30 mouse cellular contexts compared by ENCODE assay signal in the genomic region with DNA sequence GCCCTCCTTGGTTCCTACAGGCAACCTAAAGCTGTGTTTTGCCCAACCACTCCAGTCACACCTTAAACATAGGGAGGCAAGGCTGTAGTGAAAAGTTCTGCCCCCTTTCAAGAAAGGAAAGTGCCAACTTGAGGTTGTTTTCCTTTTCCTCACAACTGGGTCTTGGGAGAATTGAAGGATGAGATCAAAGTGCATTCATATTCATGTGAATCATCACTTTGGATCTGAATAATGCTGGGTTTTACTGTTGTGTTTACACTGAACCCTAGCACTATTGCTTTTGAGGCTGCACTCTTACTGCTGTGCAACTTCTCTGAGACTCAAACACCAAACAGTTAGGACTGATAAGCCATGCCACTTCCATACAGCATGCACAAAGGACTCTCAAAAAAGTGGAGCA. TPM values are rescaled to one million over a fixed set of nuclear protein-coding genes. Genes with fewer than 3 reads are reported as not detected.
"Had no signal": no experiment of that assay in that cellular context is flagged by ENCODE, and none has a peak within 500 bp of the region (broad histone marks: within the 10 kb centered on the region; RNA-seq: fewer than 3 reads in every experiment).

No protein-coding gene starts in this region.

- H3K9ac ChIP-seq: heart, embryonic 13.5 days; heart, embryonic 15.5 days; hindbrain, embryonic 12.5 days; hindbrain, embryonic 15.5 days; intestine, embryonic 15.5 days; limb, embryonic 13.5 days; limb, embryonic 15.5 days; liver, embryonic 12.5 days had no signal

- H3K4me2 ChIP-seq: heart, embryonic 11.5 days; heart, embryonic 13.5 days; heart, embryonic 15.5 days; hindbrain, embryonic 12.5 days; hindbrain, embryonic 15.5 days; intestine, embryonic 15.5 days; limb, embryonic 13.5 days; limb, embryonic 15.5 days; liver, embryonic 12.5 days had no signal

- ATAC-seq: hindbrain, postnatal 0 days; inflammation-experienced regulatory T-cells, adult 6 months; intestine, embryonic 15.5 days; intestine, postnatal 0 days; liver, embryonic 12.5 days had no signal

- H3K4me3 ChIP-seq: heart, adult 2 months; heart, embryonic 13.5 days; heart, embryonic 15.5 days; hindbrain, embryonic 12.5 days; hindbrain, embryonic 15.5 days; intestine, embryonic 15.5 days; layer of hippocampus, adult 2 months; left cerebral cortex, adult 2 months; limb, embryonic 13.5 days; limb, embryonic 15.5 days; liver, embryonic 12.5 days had no signal

- DNase-seq: gastrocnemius, postnatal 14 days; gastrocnemius, postnatal 36 days; heart, adult 11 months; heart, adult 2 months; heart, postnatal 14 days; heart, postnatal 36 days; kidney, adult 18-20 months; kidney, adult 8-10 months; kidney, postnatal 10 days; kidney, postnatal 25 days; kidney, postnatal 4 days; left cerebral cortex, postnatal 4 days had no signal

- H3K9me3 ChIP-seq: heart, embryonic 13.5 days; heart, embryonic 15.5 days; hindbrain, embryonic 12.5 days; hindbrain, embryonic 15.5 days; intestine, embryonic 15.5 days; limb, embryonic 13.5 days; limb, embryonic 15.5 days; liver, embryonic 12.5 days had no signal

- H3K36me3 ChIP-seq: heart, embryonic 13.5 days; heart, embryonic 15.5 days; hindbrain, embryonic 12.5 days; hindbrain, embryonic 15.5 days; intestine, embryonic 15.5 days; limb, embryonic 13.5 days; limb, embryonic 15.5 days; liver, embryonic 12.5 days had no signal

- H3K27ac ChIP-seq: heart, adult 2 months; heart, embryonic 13.5 days; heart, embryonic 15.5 days; hindbrain, embryonic 12.5 days; hindbrain, embryonic 15.5 days; hindbrain, postnatal 0 days; intestine, embryonic 15.5 days; layer of hippocampus, adult 2 months; left cerebral cortex, adult 2 months; limb, embryonic 13.5 days; limb, embryonic 15.5 days; liver, embryonic 12.5 days had no signal

RNA-seq across cellular contexts. Expression of gene Spag6, which starts 1.8 kb away (rescaled TPM):
- total RNA-seq: heart, postnatal 14 days; hematopoietic stem cell, adult 5-6 weeks; hindbrain, postnatal 0 days; liver, adult 2 months had no signal
- polyA plus RNA-seq: heart, embryonic 11.5 days; heart, embryonic 13.5 days; inflammation-experienced regulatory T-cells, adult 6 months; intestine, postnatal 0 days; kidney, embryonic 16.5 days; limb, embryonic 11.5 days; limb, embryonic 13.5 days; liver, adult 2 months; liver, embryonic 12.5 days had no signal
